Mouse (Mus musculus): ENCODE results near the gene Ptges3. TPM values are rescaled to one million over a fixed set of nuclear protein-coding genes. Genes with fewer than 3 reads are reported as not detected.
"Not testable (repeated sequence)": the region's sequence is repeated elsewhere in the genome, so short reads cannot be mapped to it uniquely, and the experiment has no call there.

The Ptges3 gene
- 72.0 and 90.7 TPM in 2 replicates for polyA plus RNA-seq (2012; rRNA removed)

- DNase-seq (ENCODE audit: low spot score): peak; percentile 97
Measured at GRCm38 (mm10) chr10:128058601-128059151, at the start of gene Ptges3. Gene Ptges3, plus strand, starts transcription at chr10:128058954.

DNA sequence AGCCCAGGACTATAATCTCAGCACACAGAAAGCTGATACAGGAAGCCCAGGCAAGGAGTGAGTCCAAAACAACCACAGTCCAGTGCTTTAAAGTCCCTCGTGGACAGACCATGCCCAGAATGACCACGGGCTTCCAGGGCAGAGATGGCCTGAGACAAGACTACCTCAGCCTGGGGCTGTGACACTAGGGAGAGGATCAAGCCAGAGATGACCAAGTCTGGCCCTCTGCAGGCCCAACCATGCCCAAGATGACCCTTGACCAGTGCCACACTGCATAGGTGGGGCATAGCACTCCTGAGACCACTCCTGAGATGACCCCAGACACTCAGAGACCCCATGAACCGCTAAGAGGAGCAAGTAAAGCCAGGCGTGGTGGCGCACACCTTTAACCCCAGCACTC is 49.0 kb upstream of the Ptges3 start:
- DNase-seq (ENCODE audit: low spot score): no peak

GRCm38 (mm10) chr10:128015068-128015934 is 43.5 kb upstream of the Ptges3 start, which contains the start of gene Prim1:
Gene Prim1, plus strand, starts transcription at chr10:128015168.
- DNase-seq (ENCODE audit: low spot score): peak; percentile 49

GRCm38 (mm10) chr10:128022196-128022595 is 36.6 kb upstream of the Ptges3 start:
- DNase-seq (ENCODE audit: low spot score): no peak

GRCm38 (mm10) chr10:128023496-128023895 is 35.3 kb upstream of the Ptges3 start:
- no peak for DNase-seq (ENCODE audit: low spot score)

- DNase-seq (ENCODE audit: low spot score): no peak
Measured at GRCm38 (mm10) chr10:128029931-128030330, 28.8 kb upstream of the Ptges3 start.

GRCm38 (mm10) chr10:128030860-128031259 is 27.9 kb upstream of the Ptges3 start:
- DNase-seq (ENCODE audit: low spot score): no peak

- DNase-seq (ENCODE audit: low spot score): no peak
Measured at GRCm38 (mm10) chr10:128036746-128037425, 21.9 kb upstream of the Ptges3 start.

- no peak for DNase-seq (ENCODE audit: low spot score)
Measured at GRCm38 (mm10) chr10:128037921-128038320, 20.8 kb upstream of the Ptges3 start.

DNA sequence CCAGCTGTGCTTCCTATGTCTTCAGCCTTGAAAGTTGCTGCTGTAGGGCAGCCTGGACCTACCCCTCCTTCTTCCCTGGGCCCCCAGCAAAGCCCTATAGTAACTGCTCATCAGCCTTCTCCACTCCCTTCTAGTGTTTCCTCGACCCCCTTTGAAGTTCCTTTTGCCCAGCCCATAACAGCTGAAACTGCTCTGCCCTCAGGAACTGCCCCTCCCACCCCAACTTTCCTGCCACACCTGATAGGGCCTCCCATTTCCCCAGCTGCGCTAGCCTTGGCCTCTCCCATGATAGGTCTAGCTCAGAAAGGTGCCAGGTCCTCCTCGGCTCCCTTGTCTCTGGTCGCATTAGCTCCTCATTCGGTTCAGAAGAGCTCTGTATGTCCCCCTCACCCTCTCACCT is 19.6 kb upstream of the Ptges3 start:
- DNase-seq (ENCODE audit: low spot score): no peak

GRCm38 (mm10) chr10:128039858-128040257 is 18.9 kb upstream of the Ptges3 start:
- no peak for DNase-seq (ENCODE audit: low spot score)

DNA sequence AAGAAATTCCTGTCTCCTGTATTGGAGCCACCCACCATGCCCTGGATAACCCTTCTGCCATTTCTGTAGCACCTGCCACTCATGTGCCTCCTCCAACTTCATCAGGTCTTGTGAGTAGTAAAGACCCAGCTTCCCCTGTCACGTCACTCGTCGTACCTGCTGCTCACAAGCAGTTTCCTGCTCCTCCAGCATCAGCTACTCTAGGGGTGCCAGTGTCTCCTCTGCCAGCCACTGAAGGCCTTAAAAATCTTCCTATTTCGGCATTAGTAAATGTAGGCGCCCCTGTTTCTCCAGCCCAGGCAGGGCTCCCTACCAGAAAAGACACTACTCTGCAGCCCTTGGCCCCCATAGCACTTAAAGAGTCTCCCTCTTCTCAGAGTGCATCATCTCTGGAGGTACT is 18.5 kb upstream of the Ptges3 start:
- DNase-seq (ENCODE audit: low spot score): no peak

DNA sequence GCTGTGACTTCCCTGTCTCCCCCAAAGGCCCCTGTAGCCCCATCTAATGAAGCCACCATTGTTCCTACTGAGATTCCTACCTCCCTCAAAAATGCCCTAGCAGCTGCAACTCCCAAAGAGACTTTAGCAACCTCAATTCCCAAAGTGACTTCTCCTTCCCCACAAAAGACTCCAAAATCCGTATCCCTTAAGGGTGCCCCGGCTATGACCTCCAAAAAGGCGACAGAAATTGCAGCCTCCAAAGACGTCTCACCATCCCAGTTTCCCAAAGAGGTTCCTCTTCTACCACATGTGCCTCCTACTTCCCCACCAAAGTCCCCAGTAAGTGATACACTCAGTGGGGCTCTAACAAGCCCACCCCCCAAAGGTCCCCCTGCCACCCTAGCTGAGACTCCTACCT is 17.1 kb upstream of the Ptges3 start:
- no peak for DNase-seq (ENCODE audit: low spot score)

GRCm38 (mm10) chr10:128042466-128042865 is 16.3 kb upstream of the Ptges3 start:
- no peak for DNase-seq (ENCODE audit: low spot score)

DNA sequence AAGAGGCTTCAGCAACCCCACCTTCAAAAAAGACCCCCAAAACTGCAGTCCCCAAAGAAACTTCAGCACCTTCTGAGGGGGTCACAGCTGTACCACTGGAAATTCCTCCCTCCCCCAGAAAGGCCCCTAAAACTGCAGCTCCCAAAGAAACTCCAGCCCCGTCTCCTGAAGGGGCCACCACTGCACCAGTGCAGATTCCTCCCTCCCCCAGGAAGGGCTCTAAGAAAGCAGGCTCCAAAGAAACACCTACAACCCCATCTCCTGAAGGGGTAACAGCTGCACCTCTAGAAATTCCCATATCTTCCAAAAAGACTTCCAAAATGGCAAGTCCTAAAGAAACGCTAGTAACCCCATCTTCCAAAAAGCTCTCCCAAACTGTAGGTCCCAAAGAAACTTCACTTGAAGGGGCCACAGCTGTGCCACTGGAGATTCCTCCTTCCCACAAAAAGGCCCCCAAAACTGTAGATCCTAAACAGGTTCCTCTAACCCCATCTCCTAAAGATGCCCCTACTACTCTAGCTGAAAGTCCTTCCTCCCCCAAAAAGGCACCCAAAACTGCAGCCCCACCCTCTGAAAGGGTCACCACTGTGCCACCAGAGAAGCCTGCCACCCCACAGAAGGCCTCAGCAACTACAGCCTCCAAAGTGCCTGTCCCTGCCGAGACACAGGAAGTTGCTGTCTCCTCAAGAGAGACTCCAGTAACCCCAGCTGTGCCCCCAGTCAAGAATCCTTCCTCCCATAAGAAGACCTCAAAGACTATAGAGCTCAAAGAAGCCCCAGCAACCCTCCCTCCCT is 15.5 kb upstream of the Ptges3 start:
- DNase-seq (ENCODE audit: low spot score): no peak

DNA sequence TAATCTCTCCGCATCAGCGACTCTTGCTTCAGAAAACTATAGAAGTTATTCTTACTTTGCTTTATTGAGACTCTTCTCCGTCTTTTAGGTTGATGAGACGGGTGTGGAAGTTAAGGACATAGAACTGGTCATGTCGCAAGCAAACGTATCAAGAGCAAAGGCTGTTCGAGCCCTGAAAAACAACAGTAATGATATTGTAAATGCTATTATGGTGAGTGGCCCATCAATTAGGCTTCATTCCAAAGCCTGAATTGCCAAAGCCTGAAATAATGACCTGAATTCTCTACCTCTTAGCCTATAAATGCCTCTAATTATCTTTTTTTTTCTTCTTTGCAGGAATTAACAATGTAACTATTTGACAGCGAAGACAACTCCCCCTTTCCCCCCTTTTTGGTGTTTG is 10.6 kb upstream of the Ptges3 start:
- no peak for DNase-seq (ENCODE audit: low spot score)

- DNase-seq (ENCODE audit: low spot score): no peak
Measured at GRCm38 (mm10) chr10:128049741-128050140, 9.0 kb upstream of the Ptges3 start.

DNA sequence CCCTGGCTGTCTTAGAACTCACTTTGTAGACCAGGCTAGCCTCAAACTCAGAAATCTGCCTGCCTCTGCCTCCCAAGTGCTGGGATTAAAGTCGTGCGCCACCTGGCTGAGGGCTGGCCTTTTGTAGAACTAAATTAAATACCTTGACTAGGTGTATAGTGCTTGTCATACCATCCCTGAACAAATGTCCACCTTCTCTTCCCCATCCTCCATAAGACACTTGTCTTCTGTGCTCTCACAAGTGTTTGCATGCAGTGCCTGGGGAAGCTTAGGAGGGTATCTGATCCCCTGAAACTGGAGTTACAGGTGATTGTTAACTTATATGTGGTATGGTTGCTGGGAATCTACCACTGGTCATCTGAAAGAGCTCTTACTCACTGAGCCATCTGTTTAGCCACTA is 8.4 kb upstream of the Ptges3 start:
- no peak for DNase-seq (ENCODE audit: low spot score)

DNA sequence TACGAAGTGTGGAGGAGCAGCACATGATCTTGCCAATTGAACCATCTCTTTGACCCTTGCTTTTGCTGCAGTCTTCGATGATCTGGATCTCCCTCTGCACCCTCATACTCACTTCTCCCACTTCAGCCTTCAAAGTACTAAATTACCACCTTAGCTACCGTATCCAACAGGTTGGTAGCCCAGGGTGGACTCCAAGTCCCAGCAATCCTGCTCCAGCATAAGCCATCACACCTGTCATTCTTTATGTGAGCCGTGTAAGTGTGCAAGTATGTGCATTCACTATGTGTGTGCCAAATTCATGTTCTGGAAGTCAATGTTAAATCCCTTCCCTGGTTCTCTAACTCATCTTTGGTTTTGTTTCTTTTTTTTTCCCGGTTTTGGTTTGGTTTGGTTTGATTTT is 7.2 kb upstream of the Ptges3 start:
- no peak for DNase-seq (ENCODE audit: low spot score)

GRCm38 (mm10) chr10:128052136-128052535 is 6.6 kb upstream of the Ptges3 start:
- DNase-seq (ENCODE audit: low spot score): not testable (repeated sequence)

GRCm38 (mm10) chr10:128053001-128053400 is 5.8 kb upstream of the Ptges3 start:
- no peak for DNase-seq (ENCODE audit: low spot score)

- DNase-seq (ENCODE audit: low spot score): no peak
Measured at GRCm38 (mm10) chr10:128058184-128058583, 570 bp upstream of the Ptges3 start.

Measured in urinary bladder, adult 2 months (tissue).